Mouse (Mus musculus) heart, postnatal 0 days (tissue): Measurements from ENCODE around the gene Hat1.

Experiments
- CTCF ChIP-seq: IDR thresholded peaks from 2 replicates; pipeline ENCODE4 v1.5.1; 2016; ENCODE audit warnings: antibody characterized with exemption, control low read depth, low read depth
- EP300 ChIP-seq: IDR thresholded peaks from 2 replicates; pipeline ENCODE4 v1.6.1; 2016; ENCODE audit warnings: antibody characterized with exemption, low read depth

- TF ChIP-seq CTCF (no peak), EP300 (no peak)
Measured at GRCm38 (mm10) chr2:71353306-71354054, 35.3 kb upstream of the Hat1 start.
